Mouse (Mus musculus) MEL (cell line): ENCODE results near the gene Btla.
A peak's percentile ranks its signal among the peaks of the same experiment; 100 is the strongest.

ENCODE experiments used
- CHD2 ChIP-seq: IDR thresholded peaks from 2 replicates; pipeline ENCODE4 v1.6.1; 2011; ENCODE audit warnings: low read length, improper control_type of control experiment
- CTCF ChIP-seq, 3 experiments: IDR thresholded peaks in 2 of 3; conservative IDR thresholded peaks in 1 of 3; 2 replicates each; pipeline ENCODE4 v1.5.1; 2011 to 2012; ENCODE audit warnings: low read length in 3 of 3, low read depth in 2 of 3, mild to moderate bottlenecking in 2 of 3, improper control_type of control experiment in 1 of 3, inconsistent platforms in 1 of 3, mixed read lengths in 1 of 3, moderate library complexity in 1 of 3; ENCODE audit not compliant: control insufficient read depth in 1 of 3, insufficient read depth in 1 of 3, poor library complexity in 1 of 3, severe bottlenecking in 1 of 3
- EP300 ChIP-seq, 2 experiments: IDR thresholded peaks; 2 replicates each; pipeline ENCODE4 v1.6.1; 2011; ENCODE audit warnings: improper control_type of control experiment in 2 of 2, low read length in 2 of 2, low read depth in 1 of 2, mild to moderate bottlenecking in 1 of 2
- HCFC1 ChIP-seq: IDR thresholded peaks from 2 replicates; pipeline ENCODE4 v1.6.1; 2012; ENCODE audit warnings: low read depth, mild to moderate bottlenecking, inconsistent platforms, low read length, improper control_type of control experiment, moderate library complexity
- MAX ChIP-seq: IDR thresholded peaks from 2 replicates; pipeline ENCODE4 v1.6.1; 2011; ENCODE audit warnings: low read length, improper control_type of control experiment
- NELFE ChIP-seq: IDR thresholded peaks from 2 replicates; pipeline ENCODE4 v1.6.1; 2011; ENCODE audit warnings: low read depth, low read length, improper control_type of control experiment
- POLR2A ChIP-seq, 2 experiments: IDR thresholded peaks; 2 replicates each; pipeline ENCODE4 v1.6.1; 2011 to 2012; ENCODE audit warnings: low read length in 2 of 2, mild to moderate bottlenecking in 2 of 2, control low read depth in 1 of 2, improper control_type of control experiment in 1 of 2, low read depth in 1 of 2, moderate library complexity in 1 of 2; ENCODE audit not compliant: control insufficient read depth in 1 of 2, insufficient read depth in 1 of 2, poor library complexity in 1 of 2
- RCOR1 ChIP-seq: IDR thresholded peaks from 2 replicates; pipeline ENCODE4 v1.6.1; 2012; ENCODE audit warnings: low read depth, mild to moderate bottlenecking, inconsistent platforms, low read length, improper control_type of control experiment
- SMC3 ChIP-seq: IDR thresholded peaks from 2 replicates; pipeline ENCODE4 v1.6.1; 2011; ENCODE audit warnings: low read depth, low read length, improper control_type of control experiment
- TAL1 ChIP-seq: IDR thresholded peaks from 2 replicates; pipeline ENCODE4 v1.6.1; 2012; ENCODE audit warnings: mild to moderate bottlenecking, inconsistent platforms, low read length, moderate library complexity, mixed read lengths
- TCF12 ChIP-seq: IDR thresholded peaks from 2 replicates; pipeline ENCODE4 v1.6.1; 2014; ENCODE audit warnings: low read depth, mild to moderate bottlenecking, inconsistent platforms, low read length, improper control_type of control experiment, moderate library complexity
- UBTF ChIP-seq: IDR thresholded peaks from 2 replicates; pipeline ENCODE4 v1.6.1; 2012; ENCODE audit warnings: low read depth, mild to moderate bottlenecking, inconsistent platforms, low read length, improper control_type of control experiment, moderate library complexity, borderline replicate concordance; ENCODE audit not compliant: insufficient read depth
- USF1 ChIP-seq: IDR thresholded peaks from 2 replicates; pipeline ENCODE4 v1.6.1; 2014; ENCODE audit warnings: low read depth, mild to moderate bottlenecking, inconsistent platforms, low read length, improper control_type of control experiment, moderate library complexity
- ZC3H11A ChIP-seq: IDR thresholded peaks from 2 replicates; pipeline ENCODE4 v1.6.1; 2012; ENCODE audit warnings: low read depth, mild to moderate bottlenecking, inconsistent platforms, low read length, improper control_type of control experiment

DNA sequence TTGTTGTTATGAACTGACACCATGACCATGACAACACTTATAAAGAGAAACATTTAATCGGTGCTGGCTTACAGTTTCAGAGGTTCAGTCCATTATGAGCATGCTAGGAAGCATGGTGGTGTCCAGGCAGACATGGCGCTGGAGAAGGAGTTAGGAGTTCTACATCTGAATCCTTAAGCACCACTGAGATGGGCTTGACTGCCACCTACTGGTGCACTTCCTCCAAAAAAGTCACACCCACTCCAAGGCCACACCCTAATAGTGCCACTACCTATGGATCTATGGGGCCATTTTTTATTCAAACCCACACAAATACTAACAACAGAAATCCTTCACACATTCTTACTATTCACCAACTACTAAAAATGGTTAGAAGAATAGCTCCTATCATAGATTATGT, 35.5 kb downstream of the Btla start:
- TF ChIP-seq HCFC1 (no peak), POLR2A (IDR thresholded peaks at IDR 0.05; ENCODE audit: control insufficient read depth in 1 of 2, insufficient read depth in 1 of 2, low read depth in 1 of 2, low read length in 2 of 2, poor library complexity in 1 of 2) (no peak), TAL1 (no peak), CHD2 (no peak), CTCF (IDR thresholded peaks at IDR 0.05 in 2 of 3, conservative IDR thresholded peaks at IDR 0.05 in 1 of 3; ENCODE audit: control insufficient read depth in 1 of 3, insufficient read depth in 1 of 3, low read depth in 2 of 3, low read length in 3 of 3, poor library complexity in 1 of 3, severe bottlenecking in 1 of 3) (peak in 1 of 3 experiments; percentile 30; a peak in 1 of 6 replicates), USF1 (no peak), SMC3 (no peak), UBTF (no peak), ZC3H11A (no peak), MAX (no peak), TCF12 (no peak), EP300 (IDR thresholded peaks at IDR 0.05; ENCODE audit: low read depth in 1 of 2, low read length in 2 of 2) (no peak), NELFE (no peak), RCOR1 (no peak)
